Mouse (Mus musculus) adrenal gland, adult (tissue): ENCODE measurements around the gene Foxa2.

ENCODE experiments used
- DNase-seq, 2 experiments: peaks; one replicate each; pipeline ENCODE4 v3.0.0; 2022 to 2023; ENCODE audit warnings: low spot score in 1 of 2; ENCODE audit not compliant: inconsistent age in 2 of 2

Gene Foxa2

DNA sequence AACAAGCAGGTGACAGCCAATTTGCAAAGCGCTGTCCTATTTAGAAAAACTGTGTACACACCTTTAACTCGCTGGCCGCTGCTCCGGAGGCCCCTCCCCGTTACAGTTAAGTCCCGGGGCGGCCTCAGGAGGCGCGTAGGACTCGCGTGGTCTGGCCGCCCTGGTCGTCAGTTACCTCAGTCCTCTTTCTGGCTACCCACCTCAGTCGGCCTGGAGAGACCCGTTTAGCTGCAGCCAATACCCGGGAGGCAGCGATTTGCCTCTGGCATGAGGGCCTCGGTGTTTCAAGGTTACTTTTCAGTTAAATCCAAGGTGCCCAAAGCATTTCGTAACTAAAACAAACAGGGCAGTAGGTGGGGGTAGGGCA, at the start of gene Foxa2:
Gene Foxa2, minus strand, starts transcription at position 171 of the 367 bp plus-strand sequence.
- no peak for DNase-seq

- no peak for DNase-seq
These were observed 45.3 kb upstream of the Foxa2 start for GRCm38 (mm10) chr2:148092089-148092488.

GRCm38 (mm10) chr2:148091657-148092056, 44.9 kb upstream of the Foxa2 start:
- DNase-seq = no peak

- DNase-seq = no peak
These were observed 43.3 kb upstream of the Foxa2 start for GRCm38 (mm10) chr2:148090071-148090470.

DNA sequence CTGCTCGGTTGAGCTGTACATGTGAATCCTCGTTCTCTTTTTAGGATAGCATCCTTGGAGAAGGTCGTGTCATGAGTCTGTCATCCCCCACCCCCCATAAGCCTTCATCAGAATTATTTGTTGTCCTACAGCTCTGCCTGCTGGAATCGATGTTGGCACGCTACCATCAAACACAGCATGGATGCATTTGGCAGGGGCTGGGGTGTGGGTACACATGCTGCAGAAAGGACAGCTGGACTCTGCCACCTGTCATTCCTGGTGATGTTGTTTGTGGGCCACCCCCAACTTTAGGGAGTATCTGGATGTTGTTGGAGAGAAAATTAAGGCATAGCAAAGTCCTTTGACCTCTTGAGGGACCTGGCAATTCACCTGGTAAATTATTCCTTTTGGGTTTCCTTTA, 38.8 kb upstream of the Foxa2 start:
- no peak for DNase-seq

DNA sequence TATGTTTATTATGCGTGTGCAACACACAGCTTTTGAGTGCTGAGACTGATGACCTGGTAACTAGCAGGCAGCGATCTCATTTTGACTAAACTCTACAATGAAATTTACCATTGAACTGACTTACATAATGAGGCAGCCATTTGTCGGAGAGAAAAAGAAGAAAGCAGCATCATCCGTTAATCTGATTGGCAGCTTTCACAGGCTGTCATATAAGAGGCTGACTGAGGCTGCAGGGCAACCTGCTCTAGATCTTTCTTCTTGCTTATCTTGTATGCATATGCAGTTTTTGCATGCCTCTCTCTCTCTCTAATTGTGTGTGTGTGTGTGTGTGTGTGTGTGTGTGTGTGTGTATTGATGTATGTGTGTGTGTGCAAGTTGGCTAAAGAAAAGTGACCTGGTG, 38.4 kb upstream of the Foxa2 start:
- no peak for DNase-seq

- DNase-seq = peak; percentile 37 to 76
These were observed 35.5 kb upstream of the Foxa2 start for GRCm38 (mm10) chr2:148082283-148082682.

DNA sequence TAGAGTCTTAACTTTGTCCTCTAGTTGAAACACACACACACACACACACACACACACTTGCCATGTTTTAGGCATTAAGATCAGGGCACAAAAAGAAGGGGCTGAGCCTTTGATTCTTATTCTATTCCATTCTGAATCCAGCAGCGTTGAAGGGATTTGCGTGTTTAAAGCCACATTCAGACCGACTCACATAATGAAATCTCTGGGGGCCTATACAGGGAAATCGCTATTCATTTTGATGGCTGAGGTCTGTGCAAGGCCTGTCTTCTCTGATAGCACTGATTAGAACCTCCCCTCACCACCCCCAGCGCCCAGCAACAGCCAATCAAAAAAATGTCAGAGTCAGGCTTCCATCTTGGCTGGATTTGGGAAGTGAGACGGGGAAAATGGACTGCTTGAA, 13.9 kb upstream of the Foxa2 start:
- DNase-seq = no peak

GRCm38 (mm10) chr2:148053411-148053810, 6.6 kb upstream of the Foxa2 start:
- no peak for DNase-seq

DNA sequence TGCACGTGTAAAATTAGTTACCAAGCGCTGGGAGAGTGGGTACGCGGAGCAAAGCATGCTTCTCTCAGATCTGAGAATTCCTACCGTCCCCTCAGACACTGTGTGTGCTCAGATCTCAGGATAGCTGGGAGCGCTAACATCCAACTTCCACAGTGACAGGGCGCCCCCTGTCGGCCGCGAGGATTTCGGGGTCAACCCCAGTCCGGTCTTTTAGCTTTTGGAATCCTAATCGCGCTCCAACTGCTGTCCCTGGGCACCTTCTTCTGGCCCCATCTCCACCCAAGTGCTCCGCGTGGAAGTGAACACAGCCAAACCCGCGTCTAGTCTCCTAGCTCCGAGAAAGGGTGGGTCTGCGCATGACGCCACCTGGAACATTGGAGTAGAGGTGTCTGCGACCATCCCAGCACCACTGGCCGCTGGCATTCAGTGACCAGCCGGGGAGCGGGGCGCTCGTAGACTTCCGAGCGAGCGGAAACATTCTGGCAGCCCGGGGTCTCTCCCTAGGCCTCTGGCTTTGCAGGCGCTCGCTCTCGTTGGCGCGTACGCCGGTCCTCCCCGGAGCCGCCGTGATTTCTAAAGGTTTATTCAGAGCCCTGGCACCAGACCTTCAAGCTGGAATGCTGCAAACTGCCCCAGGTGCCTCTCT, 1.8 kb upstream of the Foxa2 start:
- DNase-seq = peak; percentile 70 to 94

DNA sequence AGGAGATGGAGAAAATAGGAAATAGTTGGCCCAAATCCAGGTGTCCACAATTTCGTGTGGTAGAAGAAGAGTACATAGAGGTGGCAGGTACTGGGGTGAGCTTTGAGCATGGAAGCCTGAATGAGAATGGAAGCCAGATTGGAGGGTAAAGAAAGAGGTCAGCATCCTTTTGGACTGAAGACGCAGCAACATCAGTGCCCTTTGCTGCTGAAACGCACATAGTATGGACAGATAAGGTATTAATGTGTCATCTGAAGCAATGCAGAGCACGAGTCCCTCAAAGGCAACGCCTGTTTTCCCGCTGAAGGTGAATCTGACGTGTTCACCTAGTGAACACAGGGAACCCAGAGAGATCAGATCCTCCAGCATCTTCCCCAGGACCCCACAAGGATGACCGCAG, 842 bp upstream of the Foxa2 start:
- DNase-seq = no peak

DNA sequence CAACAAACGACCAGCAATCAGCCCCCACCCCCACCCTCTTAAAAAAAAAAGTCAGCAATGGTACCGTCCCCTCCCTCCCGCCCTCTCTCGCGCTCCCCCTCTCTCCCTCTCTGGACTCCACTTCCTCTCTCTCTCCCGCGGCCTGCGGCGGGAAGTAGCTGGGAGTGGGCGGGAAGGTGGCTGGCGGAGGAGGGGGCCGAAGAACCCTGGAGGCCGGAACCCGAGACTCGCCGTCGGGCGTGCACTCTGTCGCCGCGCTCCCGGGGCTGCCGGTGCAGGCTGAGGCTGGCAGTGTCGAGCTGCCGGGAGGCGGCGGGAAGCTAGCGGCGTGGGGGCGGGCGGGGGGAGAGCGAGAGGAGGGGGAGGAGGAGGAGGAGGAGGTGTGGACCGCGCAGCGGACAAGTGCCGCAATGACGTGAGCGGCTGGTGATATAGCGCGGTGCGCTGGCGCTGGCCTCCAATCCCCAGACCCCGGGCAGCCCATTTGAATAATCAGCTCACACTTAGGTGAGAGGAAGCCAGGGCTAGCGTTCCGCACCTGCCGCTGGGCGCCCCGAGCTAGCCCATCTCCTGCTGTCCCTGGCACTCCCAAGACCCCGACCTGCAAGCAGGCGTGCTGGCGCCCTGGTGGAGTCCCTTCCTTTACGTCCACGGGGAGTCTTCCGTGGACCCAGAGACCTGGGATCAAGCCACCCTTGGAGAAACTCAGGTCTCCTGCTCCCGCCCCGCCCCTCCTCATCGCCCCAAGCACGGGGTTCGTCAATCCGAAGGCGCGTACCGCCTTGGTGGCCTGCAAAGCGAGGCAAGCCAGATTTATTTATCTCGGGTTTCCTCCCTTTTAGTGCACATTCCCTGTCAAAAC, 601 bp downstream of the Foxa2 start:
- DNase-seq = peak in 1 of 2 experiments; percentile 51

DNA sequence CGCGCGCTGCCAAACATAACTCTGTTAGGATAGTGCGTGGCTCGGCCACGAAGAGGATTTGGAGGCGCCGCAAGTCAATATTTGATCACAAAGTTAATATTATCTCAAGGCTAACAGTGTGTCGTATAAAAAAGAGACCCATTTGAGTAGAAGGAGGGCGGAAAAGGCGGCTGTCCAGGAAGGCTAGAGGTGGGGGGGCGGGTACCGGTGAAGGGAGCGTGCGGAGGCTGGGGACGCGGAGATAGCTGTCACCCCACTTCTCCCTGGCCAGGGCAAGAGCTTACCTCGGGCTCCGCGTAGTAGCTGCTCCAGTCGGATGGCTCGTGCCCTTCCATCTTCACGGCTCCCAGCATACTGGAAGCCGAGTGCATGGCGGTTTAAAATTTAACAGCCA, 1.2 kb downstream of the Foxa2 start:
- no peak for DNase-seq

DNA sequence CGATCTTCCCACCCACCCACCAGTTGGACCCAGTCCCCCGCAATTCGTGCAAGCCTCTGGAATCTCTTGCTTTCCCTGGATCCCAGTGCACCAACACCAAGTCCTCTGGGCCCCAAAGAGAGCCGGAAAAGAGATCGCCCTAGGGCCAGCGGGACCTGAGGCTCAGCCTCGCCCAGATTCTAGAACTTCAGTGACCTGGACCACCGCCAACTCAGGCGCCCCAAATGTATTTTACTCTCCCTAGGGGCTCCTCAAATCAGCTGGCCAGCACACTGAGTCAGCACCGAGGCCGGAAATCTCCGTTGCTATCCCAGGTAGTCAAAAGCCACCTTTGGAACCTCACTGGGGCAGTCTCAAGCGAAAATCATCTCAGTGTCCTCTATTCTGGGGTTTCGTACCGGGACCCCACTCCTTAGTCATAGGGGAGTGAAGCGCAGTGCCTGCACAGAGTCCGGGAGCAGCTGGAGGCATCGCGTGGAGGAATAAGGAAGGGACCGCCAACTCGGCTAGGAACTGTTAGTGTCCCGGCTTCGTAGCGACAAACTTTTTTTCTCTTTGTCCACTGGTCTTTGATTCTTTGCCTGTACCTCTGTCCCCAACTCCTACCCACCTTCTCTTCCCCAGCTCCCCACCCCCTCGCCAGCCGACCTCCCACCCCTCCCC, 1.8 kb downstream of the Foxa2 start:
- peak in 1 of 2 experiments; percentile 33 for DNase-seq

DNA sequence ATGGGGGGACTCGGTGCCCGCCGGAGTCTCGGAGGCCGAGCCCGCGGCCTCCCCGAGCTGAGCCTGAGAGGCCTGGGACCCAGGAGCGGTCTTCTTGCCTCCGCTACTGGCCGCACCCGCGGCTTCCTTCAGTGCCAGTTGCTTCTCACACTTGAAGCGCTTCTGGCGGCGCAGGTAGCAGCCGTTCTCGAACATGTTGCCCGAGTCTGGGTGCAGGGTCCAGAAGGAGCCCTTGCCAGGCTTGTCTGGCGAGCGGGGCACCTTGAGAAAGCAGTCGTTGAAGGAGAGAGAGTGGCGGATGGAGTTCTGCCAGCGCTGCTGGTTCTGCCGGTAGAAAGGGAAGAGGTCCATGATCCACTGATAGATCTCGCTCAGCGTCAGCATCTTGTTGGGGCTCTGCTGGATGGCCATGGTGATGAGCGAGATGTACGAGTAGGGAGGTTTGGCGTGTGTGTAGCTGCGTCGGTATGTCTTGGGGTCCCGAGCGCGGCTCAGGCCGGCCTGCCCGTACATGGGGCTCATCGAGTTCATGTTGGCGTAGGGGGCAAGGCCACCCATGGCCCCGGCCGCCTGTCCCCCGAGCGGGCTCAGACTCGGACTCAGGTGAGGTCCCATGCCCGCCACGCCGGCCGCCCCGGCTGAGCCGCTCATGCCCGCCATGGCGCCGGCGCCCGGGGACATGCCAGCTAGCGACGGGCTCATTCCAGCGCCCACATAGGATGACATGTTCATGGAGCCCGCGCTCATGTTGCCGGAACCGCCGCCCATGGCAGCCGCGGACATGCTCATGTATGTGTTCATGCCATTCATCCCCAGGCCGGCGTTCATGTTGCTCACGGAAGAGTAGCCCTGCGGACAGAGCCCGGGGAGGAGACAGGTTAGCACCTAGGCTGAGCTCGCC, 2.5 kb downstream of the Foxa2 start:
- DNase-seq = peak in 1 of 2 experiments; percentile 42

GRCm38 (mm10) chr2:148043271-148043975, 3.3 kb downstream of the Foxa2 start:
- DNase-seq = no peak

DNA sequence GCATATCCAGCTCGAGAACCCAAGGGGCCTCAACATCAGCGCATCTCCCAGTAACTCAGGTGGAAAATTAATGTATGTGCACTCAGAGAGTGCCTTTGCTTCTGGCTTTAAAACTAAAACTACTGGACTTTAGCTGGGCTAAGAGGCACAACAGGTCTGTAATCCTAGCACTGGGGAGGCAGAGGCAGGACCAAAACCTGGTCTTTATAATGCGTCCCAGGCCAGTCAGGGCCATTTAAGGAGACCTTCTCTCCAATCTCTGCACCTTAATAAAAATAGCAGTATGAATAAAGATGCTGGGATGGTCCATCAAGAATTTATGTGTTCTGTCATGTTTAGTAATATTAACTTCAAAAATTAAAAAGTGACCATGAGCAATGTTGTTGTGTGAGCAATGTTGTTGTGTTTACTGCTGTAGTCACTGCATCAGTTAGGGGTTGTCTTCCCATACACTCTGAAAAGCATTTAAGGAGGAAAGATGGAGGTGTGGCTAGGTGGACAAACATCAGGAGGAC, 4.6 kb downstream of the Foxa2 start:
- DNase-seq = no peak

DNA sequence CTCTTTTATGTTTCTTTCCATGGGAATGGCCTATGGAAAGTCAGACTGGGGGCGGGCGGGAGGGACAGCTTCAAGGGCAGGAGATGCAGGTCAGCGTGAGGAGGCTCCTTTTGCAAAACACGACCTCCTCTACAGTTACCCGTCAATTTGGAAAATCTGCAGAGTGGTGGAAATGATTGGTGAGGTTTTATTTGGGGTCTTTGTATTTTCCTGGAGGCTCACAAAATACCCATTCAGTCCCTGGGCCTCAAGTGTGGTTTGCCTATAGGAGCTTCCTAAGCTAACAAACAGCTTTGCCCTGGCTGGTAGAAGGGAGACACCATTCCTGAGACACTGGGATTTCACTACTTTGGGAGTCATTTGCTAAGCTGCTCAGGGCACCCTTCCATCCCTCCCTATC, 5.4 kb downstream of the Foxa2 start:
- no peak for DNase-seq

DNA sequence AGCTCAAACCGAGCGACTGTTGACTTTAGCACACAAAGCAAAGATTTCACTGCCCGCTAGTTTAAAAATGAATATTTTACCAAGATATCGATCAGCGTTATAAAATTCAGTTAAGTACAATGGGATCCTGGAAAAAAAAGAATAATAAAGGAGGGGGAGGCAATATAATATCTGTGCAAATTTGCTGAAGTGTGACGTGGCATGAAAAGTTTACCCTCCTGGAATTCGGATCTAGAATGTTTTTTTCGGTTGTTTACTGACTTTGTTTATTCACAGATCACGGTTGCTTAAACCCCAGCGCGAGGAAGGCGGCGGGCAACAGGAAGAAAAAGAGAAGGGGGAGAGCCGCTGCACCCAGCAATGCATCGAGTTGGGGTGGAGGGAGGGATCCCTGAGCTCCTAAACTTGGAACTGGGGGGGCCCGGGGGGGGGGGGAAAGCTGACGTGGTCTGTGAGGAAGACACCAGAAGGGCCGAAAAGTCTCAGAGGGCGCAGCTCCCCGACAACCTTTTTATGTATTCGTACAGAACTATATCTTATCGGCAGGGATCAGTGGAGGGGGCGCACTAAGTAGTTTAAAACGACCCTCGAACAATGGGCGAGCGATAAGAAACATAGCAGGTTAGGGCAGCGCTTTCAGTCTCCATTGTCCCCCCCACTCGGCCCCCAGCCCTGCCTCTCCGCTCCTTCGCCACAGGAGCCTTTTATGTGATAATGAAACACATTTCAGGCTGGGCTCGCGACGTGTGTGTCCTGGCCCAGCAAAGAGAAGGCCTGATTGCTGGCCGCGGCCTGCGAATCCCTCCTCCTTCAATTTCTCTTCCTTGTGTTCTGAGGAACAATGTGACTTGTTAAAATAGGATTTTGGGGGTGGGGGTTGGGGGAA, 6.3 kb downstream of the Foxa2 start:
- DNase-seq = no peak
